Mouse (Mus musculus) forebrain, embryonic 12.5 days (tissue): Measurements from ENCODE around the gene Txnrd1. TPM values are rescaled to one million over a fixed set of nuclear protein-coding genes. Genes with fewer than 3 reads are reported as not detected.
A peak's percentile ranks its signal among the peaks of the same experiment; 100 is the strongest.

Source experiments
- ATAC-seq: fragments of 200-750 bp; cut with Nextera tagmentation; 2 replicates; pipeline ENCODE4 v1.8.0; 2017; ENCODE audit warnings: moderate TSS enrichment; ENCODE audit not compliant: low FRiP score
- H3K27ac ChIP-seq: fragments of 300-500 bp; sonication (generic); 2 replicates; pipeline ENCODE4 v1.5.1; 2016; ENCODE audit warnings: mild to moderate bottlenecking
- H3K27me3 ChIP-seq: fragments of 300-500 bp; sonication (generic); 2 replicates; pipeline ENCODE4 v1.6.1; 2016; ENCODE audit warnings: mild to moderate bottlenecking
- H3K36me3 ChIP-seq: fragments of 300-500 bp; sonication (generic); replicated peaks from 2 replicates; pipeline ENCODE4 v1.6.1; 2016; ENCODE audit warnings: mild to moderate bottlenecking
- H3K4me1 ChIP-seq: fragments of 300-500 bp; sonication (generic); 2 replicates; pipeline ENCODE4 v1.6.1; 2016
- H3K4me2 ChIP-seq: fragments of 300-500 bp; sonication (generic); 2 replicates; pipeline ENCODE4 v1.6.1; 2016; ENCODE audit warnings: mild to moderate bottlenecking, moderate library complexity
- H3K4me3 ChIP-seq: fragments of 300-500 bp; sonication (generic); replicated peaks from 2 replicates; pipeline ENCODE4 v1.5.1; 2016; ENCODE audit warnings: mild to moderate bottlenecking
- H3K9ac ChIP-seq: fragments of 300-500 bp; sonication (generic); 2 replicates; pipeline ENCODE4 v1.6.1; 2016; ENCODE audit warnings: mild to moderate bottlenecking
- H3K9me3 ChIP-seq: fragments of 300-500 bp; sonication (generic); 2 replicates; pipeline ENCODE4 v1.6.1; 2016
- WGBS: fragments of 180-500 bp; shearing (Covaris S2); methylation state at CpG from one replicate; pipeline ENCODE4 v1.1.7; 2016; 5-methylcytosine and 5-hydroxymethylcytosine counted together
- polyA plus RNA-seq: library from polyadenylated mRNA; unstranded; fragments of >200 nt; fragmentation: Nextera tagmentation; extraction: Ambion mirVana; gene quantifications from 2 replicates; pipeline ENCODE4 v1.2.1, GENCODE M21; 2016

The Txnrd1 gene
- polyA plus RNA-seq = 183 and 206 TPM in 2 replicates

DNA sequence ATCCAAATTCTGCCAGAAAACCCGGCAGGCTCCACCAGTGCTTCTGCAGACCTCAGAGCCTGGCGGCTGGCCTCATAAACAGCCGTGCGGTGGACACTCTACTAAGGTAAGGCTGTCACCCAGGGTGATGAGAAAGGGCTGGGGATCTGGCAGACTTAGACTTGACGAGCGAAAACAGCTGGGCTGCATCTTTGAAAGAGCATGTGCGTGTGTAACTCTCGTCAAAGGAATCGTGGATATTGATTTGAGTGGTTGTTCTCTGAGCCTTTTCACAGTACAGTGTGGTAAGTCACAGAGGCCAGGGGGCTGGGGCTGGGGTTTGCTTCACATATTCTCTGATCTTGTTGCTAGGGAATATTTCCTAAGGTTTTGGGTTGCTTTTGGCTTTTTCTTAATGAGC lies at the start of gene Txnrd1:
Gene Txnrd1 (plus strand): TSS at position 26 of the 400 bp plus-strand sequence.
- Histone ChIP-seq H3K36me3 (no peaks in the 10 kb centered on the region), H3K4me1 (peaks cover 11% of the 10 kb centered on the region), H3K27ac (no peak within 1 kb of the TSS), H3K9ac (no peak within 1 kb of the TSS), H3K27me3 (no peaks in the 10 kb centered on the region), H3K4me2 (no peak within 1 kb of the TSS), H3K9me3 (no peaks in the 10 kb centered on the region), H3K4me3 (no peak within 1 kb of the TSS)
- 56% methylated on average over 9 of the region's 9 CpGs for WGBS
- no peak for ATAC-seq

DNA sequence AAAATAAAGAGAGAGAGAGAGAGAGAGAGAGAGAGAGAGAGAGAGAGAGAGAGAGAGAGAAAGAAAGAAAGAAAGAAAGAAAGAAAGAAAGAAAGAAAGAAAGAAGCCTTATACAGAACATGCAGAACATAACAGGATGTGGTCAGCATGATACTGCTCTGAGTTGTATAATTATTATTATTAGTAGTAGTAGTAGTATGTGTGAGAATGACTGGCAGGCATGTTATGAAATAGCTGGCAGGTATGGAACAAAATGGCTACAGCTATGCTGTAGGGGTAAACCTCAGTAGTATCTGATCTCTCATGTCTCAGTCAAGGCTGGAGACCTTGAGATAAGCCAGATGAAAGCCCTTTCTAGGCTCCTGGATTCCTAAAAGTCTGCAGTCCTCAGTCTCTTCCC lies 44.6 kb upstream of the Txnrd1 start:
- no peak for ATAC-seq

DNA sequence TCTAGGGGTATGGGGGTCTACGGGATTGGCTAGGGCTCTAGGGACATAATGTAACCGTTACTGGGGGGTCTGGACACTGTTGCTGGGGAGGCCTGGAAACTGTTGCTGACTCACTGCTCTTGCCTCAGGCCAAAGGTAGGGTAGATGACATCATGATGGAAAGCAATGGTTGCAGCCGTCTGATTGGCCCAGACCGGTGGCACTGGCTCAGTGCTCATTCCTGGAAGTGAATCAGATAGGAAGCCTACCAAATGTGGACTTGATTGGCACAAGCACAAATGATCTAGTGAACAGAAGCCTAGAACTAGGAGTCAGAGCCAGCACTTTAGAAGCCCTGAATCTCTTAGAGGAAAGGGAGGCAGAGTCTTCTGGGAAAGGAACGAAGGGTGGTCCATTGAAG lies 43.2 kb upstream of the Txnrd1 start:
- Histone ChIP-seq H3K4me3 (no peak overlapping the region), H3K36me3 (no peaks in the 10 kb centered on the region), H3K27ac (no peak overlapping the region), H3K9me3 (0 out of 2 replicates have a peak, but pooled peaks cover 6% of the 10 kb centered on the region), H3K4me1 (peaks cover 2% of the 10 kb centered on the region), H3K4me2 (no peak overlapping the region), H3K9ac (no peak overlapping the region), H3K27me3 (no peaks in the 10 kb centered on the region)
- WGBS = 92% methylated on average over 5 of the region's 5 CpGs
- ATAC-seq = no peak

More for the DNA sequence above, 44.6 kb upstream of the Txnrd1 start:
- no peaks in the 10 kb centered on the region for H3K36me3 ChIP-seq
- no peaks in the 10 kb centered on the region for H3K4me1 ChIP-seq
- no peaks in the 10 kb centered on the region for H3K27me3 ChIP-seq
- H3K9ac ChIP-seq = no peak overlapping the region
- no peak overlapping the region for H3K4me3 ChIP-seq
- no peak overlapping the region for H3K4me2 ChIP-seq
- H3K9me3 ChIP-seq = 0 out of 2 replicates have a peak, but pooled peaks cover 6% of the 10 kb centered on the region
- no peak overlapping the region for H3K27ac ChIP-seq

DNA sequence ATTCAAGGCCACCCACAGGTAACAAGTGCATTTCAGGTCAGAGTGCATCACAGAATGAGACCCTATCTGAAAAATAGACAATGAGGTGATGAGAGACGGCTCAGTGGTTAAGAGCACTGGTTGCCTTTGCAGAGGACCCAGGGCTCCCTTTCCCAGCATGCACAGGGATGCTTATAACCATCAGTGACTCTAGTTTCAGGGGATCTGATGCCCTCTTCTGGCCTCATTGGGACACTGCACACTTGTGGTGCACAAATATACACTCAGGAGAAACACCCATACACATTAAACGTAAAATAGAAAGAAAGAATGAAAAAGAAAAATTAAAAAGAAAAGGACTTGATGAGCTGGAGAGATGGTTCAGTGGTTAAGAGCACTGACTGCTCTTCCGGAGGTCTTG lies 42.0 kb upstream of the Txnrd1 start:
- H3K9ac ChIP-seq = no peak overlapping the region
- H3K27me3 ChIP-seq = no peaks in the 10 kb centered on the region
- H3K4me2 ChIP-seq = no peak overlapping the region
- no peak overlapping the region for H3K4me3 ChIP-seq
- H3K36me3 ChIP-seq = no peaks in the 10 kb centered on the region
- WGBS = 91% methylated on average over 3 of the region's 3 CpGs
- no peak overlapping the region for H3K27ac ChIP-seq
- ATAC-seq = no peak
- 0 out of 2 replicates have a peak, but pooled peaks cover 6% of the 10 kb centered on the region for H3K9me3 ChIP-seq
- peaks cover 7% of the 10 kb centered on the region for H3K4me1 ChIP-seq

DNA sequence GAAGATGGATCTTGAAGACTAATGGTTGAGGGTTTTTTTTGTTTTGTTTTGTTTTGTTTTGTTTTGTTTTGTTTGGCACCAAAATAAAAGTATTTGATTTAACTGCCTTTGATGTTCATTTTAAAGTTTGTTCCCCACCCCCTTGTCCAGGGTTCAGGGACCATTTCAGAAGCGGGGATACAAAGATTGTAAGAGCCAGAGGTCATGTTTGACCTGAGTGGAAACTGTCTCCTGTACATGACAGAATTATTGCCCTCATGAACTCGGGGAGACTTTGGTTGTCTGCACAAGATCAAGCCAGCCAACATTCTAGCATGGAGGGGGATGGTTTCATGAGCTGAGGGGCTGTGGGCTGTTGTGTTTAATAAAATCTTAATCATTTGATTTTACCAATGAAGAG lies 41.4 kb upstream of the Txnrd1 start:
- no peak for ATAC-seq
- Histone ChIP-seq H3K27ac (no peak overlapping the region), H3K36me3 (no peaks in the 10 kb centered on the region), H3K4me1 (peaks cover 7% of the 10 kb centered on the region), H3K9ac (no peak overlapping the region), H3K4me3 (no peak overlapping the region), H3K9me3 (0 out of 2 replicates have a peak, but pooled peaks cover 6% of the 10 kb centered on the region), H3K4me2 (no peak overlapping the region), H3K27me3 (no peaks in the 10 kb centered on the region)
- WGBS = 81% methylated on average over 2 of the region's 2 CpGs

DNA sequence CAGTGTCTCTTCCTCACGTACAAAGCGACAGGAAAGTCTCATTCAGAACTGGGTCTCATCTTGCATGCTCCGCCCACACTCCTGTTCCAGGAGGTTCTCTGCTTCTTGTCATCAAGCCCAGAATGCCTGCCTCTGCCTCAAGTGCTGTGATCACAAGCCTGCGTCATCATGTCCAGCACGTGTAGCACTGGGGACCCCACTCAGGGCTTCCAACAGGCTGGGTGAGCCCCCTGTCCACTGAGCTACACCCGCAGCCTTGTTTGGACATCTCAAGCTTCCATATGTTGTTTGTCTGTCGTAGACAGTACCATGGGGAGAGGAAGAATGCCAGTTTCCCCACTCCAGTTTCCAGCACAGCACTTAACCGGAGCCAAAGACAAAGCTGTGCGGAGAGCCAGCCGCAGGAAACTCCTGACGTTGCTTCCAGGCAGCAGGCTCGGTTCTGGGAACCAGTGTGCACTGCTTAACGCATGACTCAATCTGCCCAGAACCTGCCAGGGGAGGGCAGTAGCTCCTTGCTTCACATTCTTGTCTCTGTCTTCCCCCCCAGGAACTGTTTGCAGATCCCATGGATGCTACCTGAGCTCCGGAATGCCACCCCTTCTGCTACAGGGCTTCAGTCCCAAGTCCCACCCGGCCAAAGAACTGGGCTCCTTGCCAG lies 38.5 kb upstream of the Txnrd1 start:
- 0 out of 2 replicates have a peak, but pooled peaks cover 6% of the 10 kb centered on the region for H3K9me3 ChIP-seq
- H3K4me2 ChIP-seq = peak overlapping the region; percentile 13
- H3K27ac ChIP-seq = no peak overlapping the region
- H3K36me3 ChIP-seq = no peaks in the 10 kb centered on the region
- H3K27me3 ChIP-seq = no peaks in the 10 kb centered on the region
- no peak overlapping the region for H3K9ac ChIP-seq
- no peak overlapping the region for H3K4me3 ChIP-seq
- no peak for ATAC-seq
- H3K4me1 ChIP-seq = peaks cover 7% of the 10 kb centered on the region
- 46% methylated on average over 15 of the region's 15 CpGs for WGBS

DNA sequence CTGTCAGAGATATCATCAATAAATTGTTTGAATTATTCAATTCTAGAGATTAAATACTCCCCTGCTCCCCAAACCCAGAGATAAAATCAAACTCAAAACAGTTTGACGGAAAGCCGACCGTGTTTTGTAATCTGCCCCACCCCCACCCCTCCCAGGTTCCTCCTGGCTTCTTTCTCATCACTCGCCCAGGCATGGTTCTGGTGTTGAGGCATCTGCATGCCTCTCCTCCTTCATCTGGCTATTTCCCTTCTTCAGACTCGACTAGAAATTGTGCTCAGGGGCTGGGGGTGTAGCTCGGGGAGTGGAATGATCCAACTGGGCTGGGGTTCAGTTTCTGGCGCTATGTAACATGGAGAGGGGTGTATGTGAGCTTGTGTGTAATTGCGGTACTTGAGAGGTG lies 38.0 kb upstream of the Txnrd1 start:
- Histone ChIP-seq H3K4me2 (peak overlapping the region; percentile 13), H3K36me3 (no peaks in the 10 kb centered on the region), H3K9me3 (0 out of 2 replicates have a peak, but pooled peaks cover 6% of the 10 kb centered on the region), H3K9ac (no peak overlapping the region), H3K27me3 (no peaks in the 10 kb centered on the region), H3K27ac (no peak overlapping the region), H3K4me3 (no peak overlapping the region), H3K4me1 (peaks cover 7% of the 10 kb centered on the region)
- 44% methylated on average over 8 of the region's 8 CpGs for WGBS
- ATAC-seq = no peak

DNA sequence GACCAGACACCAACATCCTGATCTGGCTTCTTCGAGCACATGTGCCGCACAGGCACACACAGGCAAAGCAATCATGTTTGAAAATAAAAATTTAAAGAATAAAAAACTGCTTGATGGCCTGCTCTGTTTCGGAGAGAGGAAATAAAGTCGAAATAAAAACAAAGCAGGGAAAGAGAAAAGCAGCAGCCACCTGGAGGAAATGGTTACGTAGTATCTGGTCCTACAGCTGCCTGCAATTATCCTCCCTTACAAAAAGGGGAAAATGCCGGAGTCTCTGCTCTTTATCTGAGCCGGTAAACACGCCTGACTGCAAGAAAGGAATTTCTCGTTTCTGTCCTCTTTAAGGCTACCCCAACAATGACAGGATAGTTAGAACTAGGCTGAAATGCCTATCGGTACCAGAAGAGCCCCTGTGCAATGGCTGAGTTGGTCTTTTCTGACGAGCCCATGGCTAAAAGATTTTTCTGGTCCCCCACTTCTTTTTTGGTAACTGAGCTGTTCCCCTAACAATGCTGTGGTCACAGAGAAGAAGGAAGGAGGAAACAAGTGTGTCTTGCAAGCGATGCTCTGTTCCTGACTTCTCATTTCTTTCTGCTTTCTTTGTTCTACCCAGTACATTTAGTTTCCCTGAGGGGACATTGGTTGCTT lies 37.2 kb upstream of the Txnrd1 start:
- no peak overlapping the region for H3K9ac ChIP-seq
- 35% methylated on average over 12 of the region's 12 CpGs for WGBS
- no peak for ATAC-seq

DNA sequence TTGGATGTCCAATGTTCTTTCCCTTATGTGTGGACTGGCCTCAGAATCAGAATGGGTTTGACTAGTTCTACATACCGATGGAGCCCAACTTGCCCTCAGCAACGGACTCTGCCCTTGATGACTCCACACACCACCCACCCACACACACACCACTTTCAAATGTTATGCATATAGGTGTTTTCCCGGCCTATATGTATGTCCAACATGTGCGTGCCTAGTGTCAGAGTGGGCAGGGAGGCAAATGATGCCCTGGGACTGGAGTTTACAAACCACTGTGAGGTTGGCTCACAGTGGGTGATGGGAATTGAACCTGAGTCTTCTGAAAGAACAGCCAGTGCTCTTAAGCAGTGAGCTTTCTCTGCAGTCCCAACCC lies 36.6 kb upstream of the Txnrd1 start:
- WGBS = 81% methylated on average over 4 of the region's 4 CpGs
- Histone ChIP-seq H3K9me3 (0 out of 2 replicates have a peak, but pooled peaks cover 2% of the 10 kb centered on the region), H3K27me3 (no peaks in the 10 kb centered on the region), H3K9ac (no peak overlapping the region), H3K4me1 (peaks cover 7% of the 10 kb centered on the region), H3K4me3 (no peak overlapping the region), H3K27ac (no peak overlapping the region), H3K4me2 (no peak overlapping the region), H3K36me3 (no peaks in the 10 kb centered on the region)
- ATAC-seq = no peak

More for the DNA sequence above, 37.2 kb upstream of the Txnrd1 start:
- Histone ChIP-seq H3K36me3 (no peaks in the 10 kb centered on the region), H3K4me3 (no peak overlapping the region), H3K9me3 (0 out of 2 replicates have a peak, but pooled peaks cover 4% of the 10 kb centered on the region), H3K27me3 (no peaks in the 10 kb centered on the region), H3K4me2 (no peak overlapping the region), H3K27ac (no peak overlapping the region), H3K4me1 (peaks cover 7% of the 10 kb centered on the region)

DNA sequence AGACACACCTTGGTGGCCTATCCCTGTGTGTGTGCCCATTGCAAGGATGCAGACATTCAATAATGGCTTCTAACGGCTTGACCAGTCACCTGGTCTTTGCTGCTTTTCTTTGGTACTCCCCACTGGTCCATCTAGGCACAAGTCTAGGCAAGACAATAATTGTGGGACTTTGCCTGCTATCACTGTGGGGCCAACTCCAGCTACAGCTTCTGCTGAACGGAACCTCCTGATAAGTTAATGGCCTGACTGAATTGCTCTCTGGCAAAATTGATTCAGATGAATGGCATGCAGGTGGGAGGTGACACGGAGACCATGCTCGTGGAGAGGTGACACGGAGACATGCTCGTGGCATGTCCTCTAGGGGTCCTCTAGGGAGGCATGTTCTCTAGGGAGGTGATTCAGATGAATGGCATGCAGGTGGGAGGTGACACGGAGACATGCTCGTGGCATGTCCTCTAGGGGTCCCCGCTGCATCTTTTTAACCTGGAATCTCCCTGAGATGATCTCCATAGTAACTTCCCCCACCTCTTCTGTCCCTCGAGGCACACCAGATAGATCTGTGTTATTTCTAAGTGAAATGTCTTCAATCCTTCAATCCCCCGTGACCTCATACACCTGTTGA lies 35.3 kb upstream of the Txnrd1 start:
- WGBS = 69% methylated on average over 11 of the region's 11 CpGs
- no peak overlapping the region for H3K4me2 ChIP-seq

DNA sequence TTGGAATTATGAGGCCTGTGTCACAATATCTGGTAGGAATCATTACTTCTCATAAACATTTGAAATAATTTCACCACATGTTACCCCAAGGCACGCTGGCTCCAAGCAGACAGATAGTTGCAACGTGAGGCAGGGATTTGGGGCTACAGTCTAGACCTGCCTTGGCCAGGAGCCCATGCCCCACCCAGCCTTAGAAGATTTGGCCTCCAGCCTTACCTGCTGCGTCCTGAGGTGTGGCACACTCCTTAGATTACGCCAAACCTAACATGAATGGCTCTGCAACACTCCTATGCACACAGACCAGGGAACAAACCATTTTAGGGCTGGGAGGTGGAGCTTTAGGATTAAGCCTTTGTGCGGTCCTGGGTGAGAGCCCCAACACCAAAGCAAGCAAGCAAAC lies 33.7 kb upstream of the Txnrd1 start:
- Histone ChIP-seq H3K4me3 (no peak overlapping the region), H3K27me3 (no peaks in the 10 kb centered on the region), H3K4me1 (peaks cover 7% of the 10 kb centered on the region), H3K36me3 (no peaks in the 10 kb centered on the region), H3K27ac (no peak overlapping the region), H3K4me2 (no peak overlapping the region), H3K9ac (no peak overlapping the region), H3K9me3 (0 out of 2 replicates have a peak, but pooled peaks cover 2% of the 10 kb centered on the region)
- no peak for ATAC-seq
- WGBS = 68% methylated on average over 5 of the region's 5 CpGs

More for the DNA sequence above, 35.3 kb upstream of the Txnrd1 start:
- Histone ChIP-seq H3K36me3 (no peaks in the 10 kb centered on the region), H3K4me3 (no peak overlapping the region), H3K9ac (no peak overlapping the region), H3K9me3 (0 out of 2 replicates have a peak, but pooled peaks cover 2% of the 10 kb centered on the region), H3K27me3 (no peaks in the 10 kb centered on the region), H3K4me1 (peaks cover 7% of the 10 kb centered on the region), H3K27ac (no peak overlapping the region)
- ATAC-seq = no peak

DNA sequence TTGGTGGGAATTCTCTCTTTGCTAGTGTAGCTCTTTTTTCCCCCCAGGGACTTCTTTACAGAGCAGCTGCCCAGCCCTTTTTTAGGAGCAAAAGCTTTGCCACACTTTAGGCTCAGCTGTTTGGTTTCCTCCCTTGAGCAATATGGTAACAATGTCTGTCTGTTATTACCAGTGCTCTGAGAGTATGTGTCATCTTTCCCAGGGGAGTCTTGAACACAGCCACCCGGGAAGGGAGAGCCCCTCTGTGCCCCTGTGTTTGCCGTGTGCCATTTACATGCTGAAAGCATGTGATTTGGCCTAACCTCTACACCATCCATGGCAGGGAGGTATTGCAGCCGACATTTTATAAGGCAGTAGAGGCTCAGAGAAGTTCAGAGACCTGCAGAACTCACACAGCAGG lies 29.4 kb upstream of the Txnrd1 start:
- WGBS = 73% methylated on average over 3 of the region's 3 CpGs
- Histone ChIP-seq H3K9me3 (0 out of 2 replicates have a peak, but pooled peaks cover 2% of the 10 kb centered on the region), H3K36me3 (no peaks in the 10 kb centered on the region), H3K27me3 (no peaks in the 10 kb centered on the region; the same call in 1 of the 2 replicates), H3K9ac (no peak overlapping the region), H3K4me3 (no peak overlapping the region), H3K4me1 (peaks cover 7% of the 10 kb centered on the region), H3K4me2 (no peak overlapping the region), H3K27ac (no peak overlapping the region)
- ATAC-seq = no peak
